Mouse (Mus musculus) neural tube, embryonic 13.5 days (tissue): Measurements from ENCODE around the gene Gucy1b2. TPM values are rescaled to one million over a fixed set of nuclear protein-coding genes. Genes with fewer than 3 reads are reported as not detected.

Experiments used
- ATAC-seq: fragments of 200-750 bp; cut with Nextera tagmentation; 2 replicates; pipeline ENCODE4 v1.8.0; 2017; ENCODE audit warnings: low read depth, mild to moderate bottlenecking, moderate TSS enrichment, moderate library complexity
- H3K27ac ChIP-seq: fragments of 300-500 bp; sonication (generic); replicated peaks from 2 replicates; pipeline ENCODE4 v1.5.1; 2015; ENCODE audit warnings: moderate library complexity, mild to moderate bottlenecking, inconsistent platforms
- H3K27me3 ChIP-seq: fragments of 300-500 bp; sonication (generic); 2 replicates; pipeline ENCODE4 v1.6.1; 2015; ENCODE audit warnings: mild to moderate bottlenecking, inconsistent platforms
- H3K36me3 ChIP-seq: fragments of 300-500 bp; sonication (generic); 2 replicates; pipeline ENCODE4 v1.6.1; 2015; ENCODE audit warnings: mild to moderate bottlenecking, inconsistent platforms
- H3K4me1 ChIP-seq: fragments of 300-500 bp; sonication (generic); replicated peaks from 2 replicates; pipeline ENCODE4 v1.6.1; 2015; ENCODE audit warnings: inconsistent platforms
- H3K4me2 ChIP-seq: fragments of 300-500 bp; sonication (generic); 2 replicates; pipeline ENCODE4 v1.6.1; 2015; ENCODE audit warnings: inconsistent platforms, mild to moderate bottlenecking, moderate library complexity
- H3K4me3 ChIP-seq: fragments of 300-500 bp; sonication (generic); 2 replicates; pipeline ENCODE4 v1.5.1; 2015; ENCODE audit warnings: mild to moderate bottlenecking, inconsistent platforms
- H3K9ac ChIP-seq: fragments of 300-500 bp; sonication (generic); 2 replicates; pipeline ENCODE4 v1.6.1; 2015; ENCODE audit warnings: moderate library complexity, mild to moderate bottlenecking, inconsistent platforms
- H3K9me3 ChIP-seq: fragments of 300-500 bp; sonication (generic); 2 replicates; pipeline ENCODE4 v1.6.1; 2016; ENCODE audit warnings: inconsistent platforms
- WGBS: fragments of 180-500 bp; shearing (Covaris S2); methylation state at CpG from one replicate; pipeline ENCODE4 v1.1.7; 2015; 5-methylcytosine and 5-hydroxymethylcytosine counted together
- polyA plus RNA-seq: library from polyadenylated mRNA; unstranded; fragments of >200 nt; fragmentation: Nextera tagmentation; extraction: Ambion mirVana; gene quantifications from 2 replicates; pipeline ENCODE4 v1.2.1, GENCODE M21; 2015

Gene Gucy1b2
- polyA plus RNA-seq, 1 experiment from 2014 or later = 0.25 TPM

GRCm38 (mm10) chr14:62353793-62354192 lies 102.3 kb downstream of the Gucy1b2 start:
- no peaks in the 10 kb centered on the region for H3K4me1 ChIP-seq
- no peak overlapping the region for H3K4me2 ChIP-seq
- WGBS = 93% methylated on average over 5 of the region's 5 CpGs
- no peak for ATAC-seq
- no peak overlapping the region for H3K9ac ChIP-seq
- H3K27ac ChIP-seq = no peak overlapping the region
- no peaks in the 10 kb centered on the region for H3K27me3 ChIP-seq
- H3K9me3 ChIP-seq = no peaks in the 10 kb centered on the region
- H3K4me3 ChIP-seq = no peak overlapping the region
- H3K36me3 ChIP-seq = 0 out of 2 replicates have a peak, but pooled peaks cover 10% of the 10 kb centered on the region

- WGBS = 81% methylated on average over 9 of the region's 9 CpGs
- Histone ChIP-seq H3K4me2 (no peak overlapping the region), H3K27me3 (no peaks in the 10 kb centered on the region), H3K36me3 (0 out of 2 replicates have a peak, but pooled peaks cover 10% of the 10 kb centered on the region), H3K9ac (no peak overlapping the region), H3K9me3 (no peaks in the 10 kb centered on the region), H3K4me3 (no peak overlapping the region), H3K27ac (no peak overlapping the region), H3K4me1 (no peaks in the 10 kb centered on the region)
- no peak for ATAC-seq
Observed at GRCm38 (mm10) chr14:62353372-62353771, 102.7 kb downstream of the Gucy1b2 start.

GRCm38 (mm10) chr14:62350890-62351289 lies 105.2 kb downstream of the Gucy1b2 start:
- Histone ChIP-seq H3K9me3 (no peaks in the 10 kb centered on the region), H3K4me3 (no peak overlapping the region), H3K4me2 (no peak overlapping the region), H3K27ac (no peak overlapping the region), H3K9ac (no peak overlapping the region), H3K4me1 (peaks cover 18% of the 10 kb centered on the region), H3K27me3 (no peaks in the 10 kb centered on the region), H3K36me3 (0 out of 2 replicates have a peak, but pooled peaks cover 10% of the 10 kb centered on the region)
- 94% methylated on average over 3 of the region's 3 CpGs for WGBS
- no peak for ATAC-seq

- peaks cover 18% of the 10 kb centered on the region for H3K4me1 ChIP-seq
- H3K9me3 ChIP-seq = no peaks in the 10 kb centered on the region
- WGBS = 77% methylated on average over 4 of the region's 4 CpGs
- no peak overlapping the region for H3K4me2 ChIP-seq
- no peak overlapping the region for H3K4me3 ChIP-seq
- 0 out of 2 replicates have a peak, but pooled peaks cover 10% of the 10 kb centered on the region for H3K36me3 ChIP-seq
- no peak for ATAC-seq
- no peak overlapping the region for H3K27ac ChIP-seq
- H3K9ac ChIP-seq = no peak overlapping the region
- no peaks in the 10 kb centered on the region for H3K27me3 ChIP-seq
Observed at GRCm38 (mm10) chr14:62350186-62350585, 105.9 kb downstream of the Gucy1b2 start.

GRCm38 (mm10) chr14:62349786-62350185 lies 106.3 kb downstream of the Gucy1b2 start:
- peaks cover 18% of the 10 kb centered on the region for H3K4me1 ChIP-seq
- H3K36me3 ChIP-seq = 0 out of 2 replicates have a peak, but pooled peaks cover 10% of the 10 kb centered on the region
- no peak for ATAC-seq
- WGBS = 73% methylated on average over 5 of the region's 5 CpGs
- H3K4me2 ChIP-seq = no peak overlapping the region
- no peaks in the 10 kb centered on the region for H3K9me3 ChIP-seq
- no peak overlapping the region for H3K27ac ChIP-seq
- H3K27me3 ChIP-seq = no peaks in the 10 kb centered on the region
- no peak overlapping the region for H3K9ac ChIP-seq
- H3K4me3 ChIP-seq = no peak overlapping the region

- Histone ChIP-seq H3K4me2 (no peak overlapping the region), H3K9me3 (no peaks in the 10 kb centered on the region), H3K36me3 (0 out of 2 replicates have a peak, but pooled peaks cover 4% of the 10 kb centered on the region), H3K4me3 (no peak overlapping the region), H3K9ac (no peak overlapping the region), H3K4me1 (peaks cover 18% of the 10 kb centered on the region), H3K27ac (no peak overlapping the region), H3K27me3 (no peaks in the 10 kb centered on the region)
- WGBS = 75% methylated on average over 7 of the region's 7 CpGs
- no peak for ATAC-seq
Observed at GRCm38 (mm10) chr14:62347103-62347502, 109.0 kb downstream of the Gucy1b2 start.

- Histone ChIP-seq H3K36me3 (0 out of 2 replicates have a peak, but pooled peaks cover 4% of the 10 kb centered on the region), H3K4me3 (no peak overlapping the region), H3K4me2 (no peak overlapping the region), H3K4me1 (peaks cover 18% of the 10 kb centered on the region), H3K9me3 (no peaks in the 10 kb centered on the region), H3K27me3 (no peaks in the 10 kb centered on the region), H3K27ac (no peak overlapping the region), H3K9ac (no peak overlapping the region)
- ATAC-seq = no peak
- WGBS = 63% methylated on average over 11 of the region's 11 CpGs
Observed at GRCm38 (mm10) chr14:62346570-62346969, 109.5 kb downstream of the Gucy1b2 start.

Other genes starting within 250 kb of the Gucy1b2 start
- gene Rnaseh2b, start 163.7 kb downstream of the Gucy1b2 start, polyA plus RNA-seq = 26.9 and 31.0 TPM in 2 replicates
- 7.4 and 11.1 TPM in 2 replicates for gene Dleu7, start 163.2 kb downstream of the Gucy1b2 start, polyA plus RNA-seq
- gene Fam124a, start 99.4 kb upstream of the Gucy1b2 start, polyA plus RNA-seq = 31.3 and 35.1 TPM in 2 replicates
- gene Gm4131, start 110.6 kb upstream of the Gucy1b2 start, polyA plus RNA-seq = not detected in 2 replicates
- not detected in 2 replicates for gene Serpine3, start 207.4 kb upstream of the Gucy1b2 start, polyA plus RNA-seq